Mouse (Mus musculus): ENCODE data around the gene Siglec1. TPM values are rescaled to one million over a fixed set of nuclear protein-coding genes. Genes with fewer than 3 reads are reported as not detected.
"Not testable (repeated sequence)": the region's sequence is repeated elsewhere in the genome, so short reads cannot be mapped to it uniquely, and the experiment has no call there.

Gene Siglec1
- polyA plus RNA-seq, 1 experiment from 2014 or later = 0.13 TPM

- H3K4me2 ChIP-seq (ENCODE audit: low read depth, low read length, severe bottlenecking) = no peak overlapping the region
- H3K4me3 ChIP-seq (ENCODE audit: low read depth, low read length) = no peak overlapping the region
- H3K27ac ChIP-seq (ENCODE audit: low read depth, low read length) = no peak overlapping the region
- DNase-seq (ENCODE audit: low spot score) = no peak
- H3K9ac ChIP-seq (ENCODE audit: low read length) = no peak overlapping the region
- H3K9me3 ChIP-seq (ENCODE audit: control insufficient read depth, low read length) = no peaks in the 10 kb centered on the region
- H3K36me3 ChIP-seq (ENCODE audit: control insufficient read depth, insufficient read depth, low read length) = no peaks in the 10 kb centered on the region
- ATAC-seq (replicated peaks; ENCODE audit: low FRiP score) = no peak
- 86% methylated on average over 6 of the region's 6 CpGs for WGBS
- H3K27me3 ChIP-seq (ENCODE audit: control insufficient read depth, insufficient read depth, low read length) = peaks cover 36% of the 10 kb centered on the region
- 0 out of 2 replicates have a peak, but pooled peaks cover 6% of the 10 kb centered on the region for H3K4me1 ChIP-seq (replicated peaks; ENCODE audit: control insufficient read depth, insufficient read depth, low read length)
Measured at GRCm38 (mm10) chr2:131038197-131038596, 48.4 kb downstream of the Siglec1 start.

GRCm38 (mm10) chr2:131037226-131037990 is 49.2 kb downstream of the Siglec1 start:
- no peak for DNase-seq (ENCODE audit: low spot score)

GRCm38 (mm10) chr2:131036757-131037156 is 49.8 kb downstream of the Siglec1 start:
- Histone ChIP-seq H3K9ac (ENCODE audit: low read length) (no peak overlapping the region), H3K27me3 (ENCODE audit: control insufficient read depth, insufficient read depth, low read length) (peaks cover 22% of the 10 kb centered on the region), H3K4me3 (ENCODE audit: low read depth, low read length) (no peak overlapping the region), H3K4me2 (ENCODE audit: low read depth, low read length, severe bottlenecking) (no peak overlapping the region), H3K4me1 (replicated peaks; ENCODE audit: control insufficient read depth, insufficient read depth, low read length) (0 out of 2 replicates have a peak, but pooled peaks cover 6% of the 10 kb centered on the region), H3K9me3 (ENCODE audit: control insufficient read depth, low read length) (no peaks in the 10 kb centered on the region), H3K27ac (ENCODE audit: low read depth, low read length) (no peak overlapping the region), H3K36me3 (ENCODE audit: control insufficient read depth, insufficient read depth, low read length) (no peaks in the 10 kb centered on the region)
- no peak for DNase-seq (ENCODE audit: low spot score)
- no peak for ATAC-seq (replicated peaks; ENCODE audit: low FRiP score)

More at GRCm38 (mm10) chr2:131037226-131037990, 49.2 kb downstream of the Siglec1 start:
- Histone ChIP-seq H3K4me2 (ENCODE audit: low read depth, low read length, severe bottlenecking) (no peak overlapping the region), H3K9ac (ENCODE audit: low read length) (no peak overlapping the region), H3K27ac (ENCODE audit: low read depth, low read length) (no peak overlapping the region), H3K4me3 (ENCODE audit: low read depth, low read length) (no peak overlapping the region), H3K9me3 (ENCODE audit: control insufficient read depth, low read length) (no peaks in the 10 kb centered on the region), H3K4me1 (replicated peaks; ENCODE audit: control insufficient read depth, insufficient read depth, low read length) (0 out of 2 replicates have a peak, but pooled peaks cover 6% of the 10 kb centered on the region), H3K36me3 (ENCODE audit: control insufficient read depth, insufficient read depth, low read length) (no peaks in the 10 kb centered on the region), H3K27me3 (ENCODE audit: control insufficient read depth, insufficient read depth, low read length) (peaks cover 28% of the 10 kb centered on the region)
- 75% methylated on average over 17 of the region's 17 CpGs for WGBS
- ATAC-seq (replicated peaks; ENCODE audit: low FRiP score) = no peak

- ATAC-seq (replicated peaks; ENCODE audit: low FRiP score) = no peak
- WGBS = 87% methylated on average over 2 of the region's 2 CpGs
- no peak overlapping the region for H3K27ac ChIP-seq (ENCODE audit: low read depth, low read length)
- no peaks in the 10 kb centered on the region for H3K9me3 ChIP-seq (ENCODE audit: control insufficient read depth, low read length)
- H3K9ac ChIP-seq (ENCODE audit: low read length) = no peak overlapping the region
- H3K36me3 ChIP-seq (ENCODE audit: control insufficient read depth, insufficient read depth, low read length) = no peaks in the 10 kb centered on the region
- H3K4me1 ChIP-seq (replicated peaks; ENCODE audit: control insufficient read depth, insufficient read depth, low read length) = 0 out of 2 replicates have a peak, but pooled peaks cover 4% of the 10 kb centered on the region
- H3K4me2 ChIP-seq (ENCODE audit: low read depth, low read length, severe bottlenecking) = no peak overlapping the region
- H3K27me3 ChIP-seq (ENCODE audit: control insufficient read depth, insufficient read depth, low read length) = peaks cover 18% of the 10 kb centered on the region
- DNase-seq (ENCODE audit: low spot score) = no peak
- no peak overlapping the region for H3K4me3 ChIP-seq (ENCODE audit: low read depth, low read length)
Measured at GRCm38 (mm10) chr2:131036343-131036742, 50.2 kb downstream of the Siglec1 start.

GRCm38 (mm10) chr2:131031406-131031805 is 55.2 kb downstream of the Siglec1 start:
- not testable (repeated sequence) for H3K4me1 ChIP-seq (replicated peaks; ENCODE audit: control insufficient read depth, insufficient read depth, low read length); H3K9ac ChIP-seq (ENCODE audit: low read length); H3K4me3 ChIP-seq (ENCODE audit: low read depth, low read length); DNase-seq (ENCODE audit: low spot score); H3K27me3 ChIP-seq (ENCODE audit: control insufficient read depth, insufficient read depth, low read length); H3K9me3 ChIP-seq (ENCODE audit: control insufficient read depth, low read length); H3K36me3 ChIP-seq (ENCODE audit: control insufficient read depth, insufficient read depth, low read length); H3K4me2 ChIP-seq (ENCODE audit: low read depth, low read length, severe bottlenecking); H3K27ac ChIP-seq (ENCODE audit: low read depth, low read length); ATAC-seq (replicated peaks; ENCODE audit: low FRiP score)
- 55% methylated on average over 1 of the region's 1 CpGs for WGBS

GRCm38 (mm10) chr2:131030998-131031397 is 55.6 kb downstream of the Siglec1 start:
- ATAC-seq (replicated peaks; ENCODE audit: low FRiP score) = no peak
- H3K27me3 ChIP-seq (ENCODE audit: control insufficient read depth, insufficient read depth, low read length) = no peaks in the 10 kb centered on the region
- no peak overlapping the region for H3K27ac ChIP-seq (ENCODE audit: low read depth, low read length)
- WGBS = 97% methylated on average over 1 of the region's 1 CpGs
- H3K9ac ChIP-seq (ENCODE audit: low read length) = no peak overlapping the region
- no peaks in the 10 kb centered on the region for H3K4me1 ChIP-seq (replicated peaks; ENCODE audit: control insufficient read depth, insufficient read depth, low read length)
- H3K4me2 ChIP-seq (ENCODE audit: low read depth, low read length, severe bottlenecking) = no peak overlapping the region
- H3K4me3 ChIP-seq (ENCODE audit: low read depth, low read length) = no peak overlapping the region
- H3K9me3 ChIP-seq (ENCODE audit: control insufficient read depth, low read length) = no peaks in the 10 kb centered on the region
- DNase-seq (ENCODE audit: low spot score) = no peak
- no peaks in the 10 kb centered on the region; the same call in 1 of the 2 replicates for H3K36me3 ChIP-seq (ENCODE audit: control insufficient read depth, insufficient read depth, low read length)

- Histone ChIP-seq H3K4me3 (ENCODE audit: low read depth, low read length) (no peak overlapping the region), H3K4me1 (replicated peaks; ENCODE audit: control insufficient read depth, insufficient read depth, low read length) (no peaks in the 10 kb centered on the region), H3K27ac (ENCODE audit: low read depth, low read length) (no peak overlapping the region), H3K4me2 (ENCODE audit: low read depth, low read length, severe bottlenecking) (no peak overlapping the region), H3K27me3 (ENCODE audit: control insufficient read depth, insufficient read depth, low read length) (no peaks in the 10 kb centered on the region), H3K9ac (ENCODE audit: low read length) (no peak overlapping the region), H3K36me3 (ENCODE audit: control insufficient read depth, insufficient read depth, low read length) (no peaks in the 10 kb centered on the region; the same call in 1 of the 2 replicates), H3K9me3 (ENCODE audit: control insufficient read depth, low read length) (no peaks in the 10 kb centered on the region)
- no peak for ATAC-seq (replicated peaks; ENCODE audit: low FRiP score)
- DNase-seq (ENCODE audit: low spot score) = no peak
- WGBS = 88% methylated on average over 2 of the region's 2 CpGs
Measured at GRCm38 (mm10) chr2:131030561-131030960, 56.0 kb downstream of the Siglec1 start.

GRCm38 (mm10) chr2:131029065-131029935 is 57.3 kb downstream of the Siglec1 start:
- H3K9ac ChIP-seq (ENCODE audit: low read length) = no peak overlapping the region
- 78% methylated on average over 9 of the region's 9 CpGs for WGBS
- H3K4me1 ChIP-seq (replicated peaks; ENCODE audit: control insufficient read depth, insufficient read depth, low read length) = no peaks in the 10 kb centered on the region
- no peaks in the 10 kb centered on the region for H3K9me3 ChIP-seq (ENCODE audit: control insufficient read depth, low read length)
- DNase-seq (ENCODE audit: low spot score) = no peak
- ATAC-seq (replicated peaks; ENCODE audit: low FRiP score) = no peak
- H3K27me3 ChIP-seq (ENCODE audit: control insufficient read depth, insufficient read depth, low read length) = no peaks in the 10 kb centered on the region
- no peak overlapping the region for H3K4me3 ChIP-seq (ENCODE audit: low read depth, low read length)
- H3K27ac ChIP-seq (ENCODE audit: low read depth, low read length) = no peak overlapping the region
- no peaks in the 10 kb centered on the region; the same call in 1 of the 2 replicates for H3K36me3 ChIP-seq (ENCODE audit: control insufficient read depth, insufficient read depth, low read length)
- H3K4me2 ChIP-seq (ENCODE audit: low read depth, low read length, severe bottlenecking) = no peak overlapping the region
